Mouse (Mus musculus) CD4-positive naive resting alpha-beta T cell, adult 57 days (primary cell): ENCODE data around the gene Gm11634. TPM values are rescaled to one million over a fixed set of nuclear protein-coding genes. Genes with fewer than 3 reads are reported as not detected.

Source experiments
- total RNA-seq: library from RNA; stranded (reverse); gene quantifications from one replicate; pipeline ENCODE4 v1.2.4, GENCODE M21; 2023

Gm11634 gene
- total RNA-seq = not detected

GRCm38 (mm10) chr11:101599156-101599555 is at the start of gene Gm11634:
Gene Gm11634 (minus strand): TSS chr11:101599256.

GRCm38 (mm10) chr11:101626995-101627856 is 28.2 kb upstream of the Gm11634 start, which contains the start of gene Rdm1:
Gene Rdm1 (plus strand): TSS chr11:101627195.

GRCm38 (mm10) chr11:101582054-101583035 is 16.7 kb downstream of the Gm11634 start, which contains the start of gene Tmem106a:
Gene Tmem106a (plus strand): TSS chr11:101582242.

GRCm38 (mm10) chr11:101551751-101552475 is 47.1 kb downstream of the Gm11634 start, which contains the start of the genes Brca1 and Nbr1:
Gene Brca1 (minus strand): TSS chr11:101551955.
Gene Nbr1 (plus strand): TSS chr11:101552149.

Other genes with a start within 250 kb of the Gm11634 start
- gene G6pc, start 231.7 kb downstream of the Gm11634 start, total RNA-seq = not detected
- 21.6 TPM for gene Aarsd1, start 181.6 kb downstream of the Gm11634 start, total RNA-seq
- gene Gm27029, start 174.5 kb downstream of the Gm11634 start, total RNA-seq = 3.0 TPM
- gene Rundc1, start 174.2 kb downstream of the Gm11634 start, total RNA-seq = 22.3 TPM
- 5.2 TPM for gene Ptges3l, start 173.9 kb downstream of the Gm11634 start, total RNA-seq
- 120 TPM for gene Rpl27, start 157.0 kb downstream of the Gm11634 start, total RNA-seq
- 71.2 TPM for gene Ifi35, start 150.8 kb downstream of the Gm11634 start, total RNA-seq
- gene Rnd2, start 134.3 kb downstream of the Gm11634 start, total RNA-seq = 1.2 TPM
- gene Vat1, start 133.0 kb downstream of the Gm11634 start, total RNA-seq = 8.6 TPM
- gene Brca1, start 47.3 kb downstream of the Gm11634 start, total RNA-seq = 2.2 TPM
- gene Nbr1, start 47.1 kb downstream of the Gm11634 start, total RNA-seq = 127 TPM
- 10.5 TPM for gene Tmem106a, start 17.0 kb downstream of the Gm11634 start, total RNA-seq
- gene Rdm1, start 27.9 kb upstream of the Gm11634 start, total RNA-seq = 36.4 TPM
- 5.4 TPM for gene Arl4d, start 66.3 kb upstream of the Gm11634 start, total RNA-seq
- gene Dhx8, start 133.7 kb upstream of the Gm11634 start, total RNA-seq = 85.1 TPM
- not detected for gene Etv4, start 186.1 kb upstream of the Gm11634 start, total RNA-seq